Mouse (Mus musculus) mesoderm, embryonic 11.5 days (tissue): ENCODE data around the gene Dab1.

Experiments used
- DNase-seq: peaks from one replicate; pipeline ENCODE4 v3.0.0-alpha.2; 2012; ENCODE audit warnings: low read depth, low spot score

Gene Dab1

DNA sequence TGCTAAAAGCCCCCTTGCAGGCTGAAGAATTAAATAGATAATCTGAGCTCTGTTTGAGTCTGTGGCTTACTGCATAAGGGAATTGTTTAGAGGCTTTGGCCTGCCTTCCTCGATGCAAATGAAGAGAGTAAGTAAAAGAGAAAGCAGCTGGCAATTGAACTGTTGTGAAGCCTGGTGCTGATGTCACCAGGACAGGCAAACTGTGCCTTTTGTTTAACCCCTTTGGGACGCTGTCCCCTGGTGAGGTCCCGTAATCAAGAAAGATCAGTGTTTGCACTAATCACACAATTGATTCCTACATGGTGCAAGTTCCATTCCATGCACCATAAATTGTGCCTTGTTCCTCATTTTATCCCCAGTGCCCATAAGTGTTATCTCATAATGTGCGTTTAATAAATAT is 80.6 kb downstream of the Dab1 start:
- DNase-seq, result peak; percentile 11

DNA sequence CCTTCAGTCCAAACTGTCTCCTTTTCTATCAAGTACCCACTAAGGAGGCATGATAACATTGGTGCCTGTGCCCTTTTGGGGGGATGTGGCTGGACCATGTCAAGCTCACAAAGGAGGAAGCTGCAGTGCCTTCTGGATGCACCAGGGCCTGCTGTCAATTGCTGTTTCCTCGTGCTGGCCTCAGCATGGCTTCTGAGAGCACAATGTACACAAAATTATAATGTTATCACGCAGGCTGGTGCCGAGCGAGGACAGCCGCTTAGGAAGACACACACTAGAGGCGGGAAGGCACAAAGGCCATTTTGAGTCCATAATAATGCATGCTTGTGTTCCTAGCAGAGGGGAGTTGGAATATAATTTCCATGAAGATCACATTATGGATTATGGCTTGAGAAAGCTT is 81.2 kb downstream of the Dab1 start:
- no peak for DNase-seq

DNA sequence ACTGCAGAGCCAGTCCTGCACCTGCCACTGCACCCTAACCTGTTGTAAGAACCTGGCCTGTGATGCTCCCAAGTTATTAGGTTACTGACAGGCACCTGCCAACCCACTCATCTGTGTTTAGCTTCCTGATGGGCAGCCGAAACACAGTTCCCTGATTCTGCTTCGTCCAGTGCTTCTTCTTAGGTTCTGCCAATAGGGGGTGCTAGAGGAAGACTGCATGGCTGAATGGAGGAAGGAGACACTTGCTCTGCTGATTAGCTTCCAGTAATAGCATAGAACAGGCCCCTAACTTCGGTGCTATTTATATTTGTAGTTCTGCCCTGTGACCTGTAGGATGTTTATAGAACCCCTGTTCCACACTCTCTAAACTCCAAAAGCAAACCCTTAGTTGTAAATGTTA is 83.0 kb downstream of the Dab1 start:
- peak; percentile 29 for DNase-seq

- no peak for DNase-seq
These were observed 85.3 kb downstream of the Dab1 start for GRCm38 (mm10) chr4:103704477-103704876.

GRCm38 (mm10) chr4:103706501-103706900 is 87.3 kb downstream of the Dab1 start:
- DNase-seq, result no peak

DNA sequence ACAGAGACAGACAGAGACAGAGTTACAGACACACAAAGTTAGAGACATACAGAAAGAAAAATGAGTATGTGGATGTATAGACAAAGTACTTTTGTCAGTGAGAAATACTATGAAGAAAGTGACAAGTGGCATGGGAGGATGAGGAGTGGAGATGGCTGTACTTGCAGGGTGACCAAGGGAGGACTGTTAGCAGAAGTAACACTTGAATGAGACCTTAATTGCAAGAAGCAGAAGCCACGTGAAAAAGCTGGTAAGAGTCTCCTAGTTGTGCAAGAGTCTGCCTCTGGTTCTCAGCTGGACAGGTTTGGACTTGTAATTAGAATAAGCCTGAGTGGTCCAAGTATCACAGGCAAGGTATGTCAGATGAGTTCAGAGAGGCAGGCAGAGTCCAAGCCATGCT is 88.0 kb downstream of the Dab1 start:
- DNase-seq, result no peak

DNA sequence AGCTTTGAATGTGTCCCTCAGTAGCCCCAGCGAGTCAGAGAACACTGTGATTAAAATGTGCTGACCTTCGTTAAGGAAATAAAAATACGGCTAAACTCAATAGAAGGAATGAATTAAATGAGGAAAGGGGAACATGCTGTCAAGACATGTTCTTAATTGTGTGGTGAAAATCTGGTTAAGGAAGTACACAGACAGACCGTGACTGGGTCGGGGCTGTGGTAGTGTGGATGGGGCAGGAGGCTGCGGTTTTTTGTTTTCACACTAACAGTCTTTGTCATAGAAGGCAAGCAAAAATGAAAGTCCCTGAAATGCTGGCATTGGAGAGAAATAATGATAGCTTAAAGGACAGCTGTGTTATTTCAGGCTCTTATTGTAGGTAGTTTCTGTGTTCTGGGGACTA is 92.2 kb downstream of the Dab1 start:
- no peak for DNase-seq

- DNase-seq, result no peak
These were observed 94.8 kb downstream of the Dab1 start for GRCm38 (mm10) chr4:103713921-103714320.

- DNase-seq, result no peak
These were observed 95.8 kb downstream of the Dab1 start for GRCm38 (mm10) chr4:103714991-103715390.

DNA sequence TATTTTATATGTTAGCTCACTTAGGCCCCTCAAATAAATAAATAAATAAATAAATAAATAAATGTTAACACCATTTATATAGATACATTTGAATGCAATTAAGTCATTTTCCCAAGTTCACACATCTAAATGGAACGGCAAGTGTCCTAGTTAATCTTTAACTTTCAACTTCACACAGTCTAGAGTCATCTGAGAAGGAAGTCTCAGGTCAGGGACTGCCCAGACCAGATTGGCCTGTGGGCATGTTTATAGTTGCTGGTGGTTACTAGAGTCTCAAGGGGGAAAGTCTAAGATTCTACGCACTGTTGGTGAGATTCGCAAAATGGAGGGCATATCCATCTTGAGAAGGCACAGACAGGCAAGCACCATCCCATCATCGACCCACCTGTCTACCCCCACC is 96.4 kb downstream of the Dab1 start:
- DNase-seq, result no peak

DNA sequence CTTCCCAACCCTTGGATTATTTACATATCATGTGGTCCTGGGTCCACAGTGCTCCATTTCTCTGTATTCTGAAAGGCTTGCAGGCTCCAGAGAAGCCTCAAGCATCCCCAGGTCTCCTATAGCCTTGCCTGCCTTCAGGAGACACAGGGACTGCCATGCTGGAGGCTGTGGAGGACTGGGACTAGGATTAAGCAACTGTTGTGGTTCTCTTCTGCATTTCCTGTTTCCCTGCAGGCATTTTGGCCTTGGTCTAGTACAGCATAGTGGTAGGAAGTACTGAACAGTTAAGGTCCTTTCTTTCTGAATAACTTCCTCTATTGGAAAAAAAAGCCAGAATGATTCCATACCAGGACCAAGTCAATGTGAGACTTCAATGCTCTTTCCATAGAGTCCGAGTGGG is 103.6 kb downstream of the Dab1 start:
- DNase-seq, result no peak

- no peak for DNase-seq
These were observed 107.3 kb downstream of the Dab1 start for GRCm38 (mm10) chr4:103726486-103726885.

- peak; percentile 6 for DNase-seq
These were observed 118.0 kb downstream of the Dab1 start for GRCm38 (mm10) chr4:103737185-103737584.

DNA sequence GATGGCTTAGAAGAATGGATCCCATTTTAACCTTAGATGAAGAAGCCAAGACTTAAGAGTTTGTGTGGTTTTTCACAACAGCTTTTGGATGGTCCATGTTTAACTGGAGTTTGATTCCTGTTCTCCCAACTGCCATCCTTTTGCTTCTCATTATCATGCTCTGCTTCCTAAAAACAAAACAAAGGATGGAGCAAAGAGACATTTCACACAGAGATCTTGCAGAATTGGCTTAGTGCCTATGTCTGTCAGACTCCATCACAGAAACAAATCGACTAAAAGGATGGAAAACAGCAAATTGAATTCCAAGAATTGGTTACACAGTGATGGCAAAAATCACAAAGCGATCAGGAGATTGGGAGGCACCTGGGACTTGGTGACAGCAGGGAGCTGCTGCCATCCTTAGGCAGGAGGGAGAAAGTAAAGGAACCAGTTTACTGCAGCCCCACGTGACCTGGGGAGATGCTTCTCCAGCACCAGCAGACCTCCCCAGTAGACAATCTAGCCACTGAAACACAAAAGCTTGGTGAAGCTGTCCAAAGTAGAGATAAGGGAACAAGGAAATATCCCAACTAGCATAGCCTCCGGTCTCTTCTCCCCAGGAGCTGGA is 132.2 kb downstream of the Dab1 start:
- DNase-seq, result no peak

- no peak for DNase-seq
These were observed 135.4 kb downstream of the Dab1 start for GRCm38 (mm10) chr4:103754561-103754960.

- DNase-seq, result no peak
These were observed 138.1 kb downstream of the Dab1 start for GRCm38 (mm10) chr4:103757241-103757640.

DNA sequence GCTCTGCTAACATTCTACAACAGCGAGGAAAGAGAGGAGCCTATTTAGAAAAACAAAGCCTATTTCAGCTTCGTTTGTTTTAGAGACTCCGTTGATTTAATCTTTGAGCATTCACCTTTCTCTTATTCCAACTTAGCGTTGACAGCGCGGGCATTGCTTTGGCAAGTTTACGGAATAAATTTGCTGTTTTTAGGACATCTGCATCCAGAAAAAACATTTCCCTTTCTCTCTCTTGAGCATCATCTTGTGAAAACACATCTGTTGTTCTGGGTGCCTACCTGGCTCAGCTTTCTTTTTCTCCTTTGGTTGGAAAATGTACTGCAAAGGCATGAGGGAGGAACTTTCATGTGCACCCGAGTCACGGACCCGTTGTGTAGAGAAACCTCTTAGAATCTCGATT is 143.3 kb downstream of the Dab1 start:
- no peak for DNase-seq

DNA sequence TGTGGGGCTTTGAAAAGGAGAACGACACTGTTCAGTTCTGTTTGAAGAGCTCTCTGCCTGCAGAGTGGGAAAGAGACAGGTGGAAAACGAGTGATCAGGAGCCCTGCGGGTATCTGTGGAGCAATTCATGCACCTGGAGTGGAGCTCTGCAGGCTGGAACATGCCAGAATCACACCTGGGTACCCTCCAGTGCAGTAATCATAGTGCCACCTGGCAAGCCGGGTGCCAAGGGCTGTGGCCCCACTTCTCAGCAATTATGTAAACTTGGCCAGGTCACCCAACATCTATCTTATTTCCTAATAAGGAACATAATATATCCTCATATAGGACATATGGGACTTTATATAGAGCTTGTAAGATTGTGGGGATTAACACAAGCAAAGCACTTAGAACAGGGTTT is 156.6 kb downstream of the Dab1 start:
- DNase-seq, result no peak

GRCm38 (mm10) chr4:103781398-103781797 is 162.2 kb downstream of the Dab1 start:
- DNase-seq, result no peak

DNA sequence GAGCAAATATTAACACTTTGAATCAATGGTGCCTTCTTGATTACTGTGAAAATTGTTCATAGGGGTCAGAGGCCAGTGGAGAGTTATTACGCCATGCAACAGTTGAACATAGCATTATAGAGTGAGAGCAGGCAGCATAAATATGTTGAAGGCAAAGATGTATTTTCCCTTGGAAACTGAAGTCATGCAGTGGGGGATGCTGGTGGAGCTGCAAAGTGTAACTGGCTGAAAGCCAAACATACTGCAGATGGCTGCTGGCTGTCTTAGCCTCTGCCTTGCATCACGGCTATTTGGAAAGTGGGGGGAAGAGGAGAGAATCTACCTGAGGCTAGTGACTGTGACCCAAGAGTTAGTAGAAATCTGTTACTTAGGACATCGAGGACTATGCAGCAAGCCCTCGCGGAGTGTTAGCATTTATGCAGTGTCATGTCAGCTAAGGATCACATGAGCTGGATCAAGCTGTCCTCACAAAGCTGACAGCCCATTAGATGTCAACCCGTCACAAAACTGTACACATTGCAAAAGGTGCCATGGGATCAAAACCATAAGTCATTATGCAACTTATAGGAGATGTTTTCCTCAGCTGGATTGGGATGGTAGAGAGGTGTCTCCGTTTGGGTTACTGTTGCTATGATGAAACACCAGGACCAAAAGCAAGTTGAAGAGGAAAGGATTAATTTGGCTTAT is 164.5 kb downstream of the Dab1 start:
- no peak for DNase-seq

- DNase-seq, result no peak
These were observed 174.6 kb downstream of the Dab1 start for GRCm38 (mm10) chr4:103793589-103794312.

DNA sequence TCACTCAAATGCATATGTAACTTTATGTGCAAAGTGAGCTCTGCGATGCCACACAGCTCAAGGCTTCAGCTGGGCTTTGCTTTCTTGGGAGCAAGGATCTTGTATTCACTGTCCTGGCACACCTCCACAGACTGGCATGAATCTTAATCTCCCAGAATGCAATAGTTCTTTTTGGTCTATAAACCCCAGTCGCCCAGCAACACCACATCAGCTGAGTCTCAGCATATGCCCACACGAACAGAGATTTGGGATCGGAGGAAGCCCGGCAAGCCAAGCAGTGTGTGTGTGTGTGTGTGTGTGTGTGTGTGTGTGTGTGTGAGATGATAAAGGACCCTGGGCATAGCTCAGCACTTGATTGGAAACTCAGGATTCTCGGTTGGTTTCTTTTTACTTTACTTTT is 177.3 kb downstream of the Dab1 start:
- DNase-seq, result no peak

GRCm38 (mm10) chr4:103802439-103802838 is 183.3 kb downstream of the Dab1 start:
- DNase-seq, result no peak
